Mouse (Mus musculus) limb, embryonic 11.5 days (tissue): ENCODE data around the gene Sf3a3. TPM values are rescaled to one million over a fixed set of nuclear protein-coding genes. Genes with fewer than 3 reads are reported as not detected.

Experiments
- ATAC-seq: fragments of 200-750 bp; cut with Nextera tagmentation; 2 replicates; pipeline ENCODE4 v1.8.0; 2017; ENCODE audit warnings: low read depth; ENCODE audit not compliant: insufficient number of reproducible peaks, low FRiP score, low TSS enrichment
- DNase-seq: peaks from one replicate; pipeline ENCODE4 v3.0.0-alpha.2; 2015; ENCODE audit warnings: low spot score
- H3K27ac ChIP-seq: fragments of 300-500 bp; sonication (generic); replicated peaks from 2 replicates; pipeline ENCODE4 v1.5.1; 2014; ENCODE audit warnings: low read depth, mild to moderate bottlenecking, low read length
- H3K27me3 ChIP-seq: fragments of 300-500 bp; sonication (generic); 2 replicates; pipeline ENCODE4 v1.6.1; 2014; ENCODE audit warnings: mild to moderate bottlenecking, low read length, mixed read lengths; ENCODE audit not compliant: control insufficient read depth, insufficient read depth
- H3K36me3 ChIP-seq: fragments of 300-500 bp; sonication (generic); 2 replicates; pipeline ENCODE4 v1.6.1; 2014; ENCODE audit warnings: mild to moderate bottlenecking, low read length, moderate library complexity, mixed read lengths; ENCODE audit not compliant: control insufficient read depth, insufficient read depth
- H3K4me1 ChIP-seq: fragments of 300-500 bp; sonication (generic); 2 replicates; pipeline ENCODE4 v1.6.1; 2014; ENCODE audit warnings: low read length, mixed read lengths; ENCODE audit not compliant: control insufficient read depth, insufficient read depth
- H3K4me2 ChIP-seq: fragments of 300-500 bp; sonication (generic); 2 replicates; pipeline ENCODE4 v1.6.1; 2014; ENCODE audit warnings: low read depth, mild to moderate bottlenecking, moderate library complexity; ENCODE audit not compliant: severe bottlenecking
- H3K4me3 ChIP-seq: fragments of 300-500 bp; sonication (generic); 2 replicates; pipeline ENCODE4 v1.5.1; 2014; ENCODE audit warnings: low read depth, low read length
- H3K9ac ChIP-seq: fragments of 300-500 bp; sonication (generic); 2 replicates; pipeline ENCODE4 v1.6.1; 2014; ENCODE audit warnings: mild to moderate bottlenecking, low read length
- H3K9me3 ChIP-seq: fragments of 300-500 bp; sonication (generic); 2 replicates; pipeline ENCODE4 v1.6.1; 2016; ENCODE audit warnings: low read length; ENCODE audit not compliant: control insufficient read depth
- WGBS: fragments of 180-500 bp; shearing (Covaris S2); extraction: QIAGEN DNeasy Blood & Tissue Kit; methylation state at CpG from one replicate; pipeline ENCODE4 v1.1.7; 2014; 5-methylcytosine and 5-hydroxymethylcytosine counted together
- microRNA counts: library from miRNA; unstranded; fragments of <30 nt; microRNA quantifications from one replicate; lab custom pipeline; 2016
- microRNA-seq: library from miRNA; unstranded; fragments of <30 nt; microRNA quantifications from one replicate; pipeline ENCODE4, GENCODE M21; 2016
- polyA plus RNA-seq: library from polyadenylated mRNA; unstranded; fragments of >200 nt; fragmentation: Nextera tagmentation; extraction: Ambion mirVana; gene quantifications from 2 replicates; pipeline ENCODE4 v1.2.1, GENCODE M21; 2014

Gene Sf3a3
- polyA plus RNA-seq, 1 experiment from 2014 or later = 250 TPM

DNA sequence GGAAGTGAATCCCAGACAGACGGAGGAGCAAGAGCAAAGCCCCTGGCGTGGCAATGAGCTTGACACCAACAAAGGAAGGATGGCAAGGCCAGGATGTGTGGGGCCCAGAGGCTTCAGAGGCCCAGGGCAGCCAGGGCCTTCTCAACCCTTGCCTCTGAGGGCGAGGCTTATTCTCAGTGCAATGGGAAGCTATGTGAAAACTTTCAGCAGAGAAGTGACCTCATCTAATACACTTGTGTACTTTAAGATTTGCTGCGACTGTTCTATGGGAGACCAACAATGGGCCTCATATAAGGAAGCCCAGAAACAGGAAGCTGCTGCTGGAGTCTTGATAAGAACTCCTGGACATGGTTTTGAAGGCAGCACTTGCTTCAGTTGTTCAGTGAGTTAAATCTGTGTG, 57.5 kb downstream of the Sf3a3 start:
- Histone ChIP-seq H3K4me3 (no peak overlapping the region), H3K27ac (no peak overlapping the region), H3K4me2 (no peak overlapping the region), H3K9ac (no peak overlapping the region), H3K27me3 (no peaks in the 10 kb centered on the region), H3K36me3 (no peaks in the 10 kb centered on the region), H3K9me3 (no peaks in the 10 kb centered on the region), H3K4me1 (no peaks in the 10 kb centered on the region)
- DNase-seq (no peak), ATAC-seq (no peak)
- 65% methylated on average over 4 of the region's 4 CpGs for WGBS

DNA sequence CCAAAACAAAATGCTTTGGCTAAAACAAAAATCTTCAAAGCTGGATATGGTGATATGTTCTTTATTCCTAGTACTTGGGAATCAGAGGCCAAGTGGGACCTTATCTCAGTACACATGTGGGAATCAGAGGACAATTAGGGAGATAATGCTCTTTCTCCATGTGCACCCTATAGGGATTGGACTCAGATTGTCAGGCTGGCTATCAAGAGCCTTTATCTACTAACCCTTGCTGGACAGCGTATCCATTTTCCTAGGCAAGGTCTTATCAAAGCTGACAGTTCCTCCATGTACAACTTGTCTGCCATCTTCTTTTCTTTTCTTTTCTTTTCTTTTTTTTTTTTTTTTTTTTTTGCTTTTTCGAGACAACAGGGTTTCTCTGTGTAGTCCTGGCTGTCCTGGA, 58.9 kb downstream of the Sf3a3 start:
- 84% methylated on average over 2 of the region's 2 CpGs for WGBS
- Histone ChIP-seq H3K36me3 (no peaks in the 10 kb centered on the region), H3K4me3 (no peak overlapping the region), H3K9ac (no peak overlapping the region), H3K4me2 (no peak overlapping the region), H3K27ac (no peak overlapping the region), H3K9me3 (no peaks in the 10 kb centered on the region), H3K4me1 (no peaks in the 10 kb centered on the region), H3K27me3 (no peaks in the 10 kb centered on the region)
- DNase-seq (no peak), ATAC-seq (no peak)

DNA sequence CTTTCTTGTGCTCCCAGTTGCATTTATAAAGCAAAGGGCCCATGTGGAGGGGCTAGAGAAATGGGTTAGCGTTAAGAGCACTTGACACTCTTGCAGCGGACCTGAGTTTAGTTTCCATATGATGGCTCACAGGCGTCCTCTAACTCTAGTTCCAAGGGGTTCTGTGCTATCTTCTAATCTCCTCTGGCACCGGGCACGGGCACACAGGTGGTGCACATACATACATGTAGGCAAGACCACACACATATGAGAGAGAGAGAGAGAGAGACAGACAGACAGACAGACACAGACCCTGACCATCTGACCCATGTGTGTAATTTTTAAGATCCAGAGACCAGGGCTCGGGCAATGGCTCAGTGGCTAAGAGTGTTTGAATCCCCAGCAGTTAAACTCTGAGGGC, 59.4 kb downstream of the Sf3a3 start:
- ATAC-seq (no peak), DNase-seq (no peak)
- Histone ChIP-seq H3K4me2 (no peak overlapping the region), H3K9me3 (no peaks in the 10 kb centered on the region), H3K9ac (no peak overlapping the region), H3K36me3 (no peaks in the 10 kb centered on the region), H3K4me1 (no peaks in the 10 kb centered on the region), H3K4me3 (no peak overlapping the region), H3K27me3 (no peaks in the 10 kb centered on the region), H3K27ac (no peak overlapping the region)
- WGBS = 89% methylated on average over 6 of the region's 6 CpGs

DNA sequence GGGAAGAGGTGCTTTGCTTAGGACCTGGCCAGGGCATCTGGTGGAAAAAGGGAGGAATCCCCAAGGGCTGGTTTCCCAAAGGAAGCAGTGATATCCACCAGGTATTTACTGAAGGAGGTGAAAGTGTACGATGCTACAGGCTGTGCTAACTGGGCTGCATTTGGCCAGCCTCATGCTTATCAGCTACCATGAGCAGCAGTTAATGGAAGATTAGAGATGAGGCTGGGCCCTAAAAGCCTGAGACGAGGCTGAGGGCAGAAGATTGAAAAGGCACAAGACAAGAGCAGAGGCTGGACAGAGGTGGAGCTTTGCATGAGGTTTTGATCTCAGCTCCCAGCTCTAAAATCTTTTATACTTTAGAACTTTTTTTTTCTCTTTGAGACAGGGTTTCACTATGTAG, 59.9 kb downstream of the Sf3a3 start:
- 77% methylated on average over 2 of the region's 2 CpGs for WGBS
- ATAC-seq (no peak), DNase-seq (no peak)
- Histone ChIP-seq H3K27ac (no peak overlapping the region), H3K36me3 (no peaks in the 10 kb centered on the region), H3K4me3 (no peak overlapping the region), H3K9me3 (no peaks in the 10 kb centered on the region), H3K4me2 (no peak overlapping the region), H3K9ac (no peak overlapping the region), H3K27me3 (no peaks in the 10 kb centered on the region), H3K4me1 (no peaks in the 10 kb centered on the region)

DNA sequence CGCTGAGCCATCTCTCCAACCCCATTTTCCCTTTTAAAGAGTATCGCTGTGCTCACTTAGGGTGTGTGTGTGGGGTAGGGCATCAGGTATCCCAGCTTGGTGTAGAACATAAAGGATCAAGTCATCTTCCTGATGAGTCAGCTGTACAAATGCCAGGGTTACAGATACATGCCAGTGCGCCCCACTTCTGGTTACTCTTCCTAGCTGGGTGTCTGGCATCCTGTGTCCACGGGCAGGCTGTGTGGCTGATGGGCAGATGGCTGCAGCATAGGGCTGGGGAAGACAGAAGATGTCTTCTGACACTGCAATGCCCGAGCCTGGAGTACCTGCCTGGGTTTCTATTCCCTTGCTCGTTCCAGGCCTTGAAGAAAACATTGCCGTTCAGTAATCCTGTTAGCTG, 66.8 kb downstream of the Sf3a3 start:
- H3K9ac ChIP-seq = no peak overlapping the region
- DNase-seq (no peak), ATAC-seq (no peak)
- 91% methylated on average over 7 of the region's 7 CpGs for WGBS
- no peaks in the 10 kb centered on the region for H3K4me1 ChIP-seq
- no peak overlapping the region for H3K4me2 ChIP-seq
- no peak overlapping the region for H3K27ac ChIP-seq
- H3K27me3 ChIP-seq = no peaks in the 10 kb centered on the region
- H3K9me3 ChIP-seq = no peaks in the 10 kb centered on the region
- H3K4me3 ChIP-seq = no peak overlapping the region
- H3K36me3 ChIP-seq = peaks cover under 1% of the 10 kb centered on the region

MicroRNAs within 50 kb of the gene (microRNA counts, 519-probe panel; counts per million panel counts)
- microRNA mmu-miR-697 (lab: Ali Mortazavi, UCI) (not detected), microRNA mmu-miR-698 (lab: Ali Mortazavi, UCI) (not detected)

Small RNAs within 50 kb of the gene (microRNA-seq; reads per million reads assigned to microRNA genes)
- gene Gm24721 (not detected), gene Mir697 (not detected), gene Mir698 (not detected)

Other genes starting within 250 kb of the Sf3a3 start
- not detected in 2 replicates for gene 3100002H09Rik, start 104.0 kb upstream of the Sf3a3 start, polyA plus RNA-seq
- gene Pou3f1, start 58.0 kb upstream of the Sf3a3 start, polyA plus RNA-seq = 0.27 and 0.60 TPM in 2 replicates
- 78.9 TPM in 2 replicates for gene Utp11, start 21.2 kb upstream of the Sf3a3 start, polyA plus RNA-seq
- 11.5 and 11.6 TPM in 2 replicates for gene Fhl3, start 14.1 kb upstream of the Sf3a3 start, polyA plus RNA-seq
- 22.3 and 26.1 TPM in 2 replicates for gene Inpp5b, start 27.1 kb downstream of the Sf3a3 start, polyA plus RNA-seq
- 14.1 TPM in 2 replicates for gene Mtf1, start 87.3 kb downstream of the Sf3a3 start, polyA plus RNA-seq
- 46.8 and 47.3 TPM in 2 replicates for gene Yrdc, start 135.9 kb downstream of the Sf3a3 start, polyA plus RNA-seq
- gene 1110065P20Rik, start 136.4 kb downstream of the Sf3a3 start, polyA plus RNA-seq = 46.6 and 47.5 TPM in 2 replicates
- 0.43 and 0.81 TPM in 2 replicates for gene Maneal, start 147.4 kb downstream of the Sf3a3 start, polyA plus RNA-seq
- gene Epha10, start 166.1 kb downstream of the Sf3a3 start, polyA plus RNA-seq = 0.10 and 0.17 TPM in 2 replicates
- 4.9 and 5.1 TPM in 2 replicates for gene 9930104L06Rik, start 222.3 kb downstream of the Sf3a3 start, polyA plus RNA-seq
- 210 and 223 TPM in 2 replicates for gene Cdca8, start 224.5 kb downstream of the Sf3a3 start, polyA plus RNA-seq